Mouse (Mus musculus): ENCODE measurements around the gene Hmmr. TPM values are rescaled to one million over a fixed set of nuclear protein-coding genes. Genes with fewer than 3 reads are reported as not detected.

Hmmr gene
- 65.0 and 82.1 TPM in 2 replicates for polyA plus RNA-seq (2015; fragmentation: Nextera tagmentation; extraction: Ambion mirVana)

DNA sequence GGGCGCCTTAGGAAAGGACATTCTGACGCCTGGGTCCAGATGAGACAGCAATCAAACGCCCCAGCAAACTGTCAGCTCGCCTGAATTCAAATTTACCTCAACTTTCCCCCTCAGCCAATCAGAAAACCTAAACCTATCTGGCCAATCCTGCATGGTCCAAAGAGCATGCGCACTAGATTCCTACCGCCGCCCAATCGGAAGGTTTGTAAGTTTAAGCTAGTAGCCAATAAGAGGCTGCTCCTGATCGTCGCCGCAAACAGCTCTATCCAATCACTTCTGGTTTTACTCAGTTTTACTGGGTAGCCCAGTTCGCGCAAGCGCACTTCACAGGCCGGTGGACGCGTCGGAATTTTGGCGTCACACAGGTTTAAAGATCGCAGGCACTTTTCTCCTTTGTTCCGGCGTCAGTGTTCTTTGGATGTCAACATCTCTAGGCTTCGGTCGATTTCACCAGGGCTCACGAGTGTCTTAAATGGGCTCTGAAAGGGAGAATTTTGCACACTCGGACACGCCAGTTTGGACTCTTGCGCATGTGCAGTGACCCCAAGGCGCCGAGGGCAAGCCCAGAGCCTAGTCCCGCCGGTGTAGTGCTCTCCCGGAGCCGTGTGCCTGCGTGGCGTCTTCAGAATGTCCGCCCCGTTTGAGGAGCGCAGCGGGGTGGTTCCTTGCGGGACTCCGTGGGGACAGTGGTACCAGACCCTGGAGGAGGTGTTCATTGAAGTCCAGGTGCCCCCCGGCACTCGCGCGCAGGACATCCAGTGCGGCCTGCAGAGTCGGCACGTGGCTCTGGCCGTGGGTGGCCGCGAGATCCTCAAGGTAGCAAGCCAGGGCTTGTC, at the start of gene Hmmr, which contains the start of gene Nudcd2:
Gene Hmmr, minus strand, starts transcription at position 84 of the 836 bp plus-strand sequence.
Gene Nudcd2, plus strand, starts transcription at position 329 of the 836 bp plus-strand sequence.
- WGBS (ENCODE audit: insufficient replicate concordance) = under 1% methylated on average over 52 of the region's 52 CpGs
- Histone ChIP-seq H3K9me3 (replicated peaks) (no peaks in the 10 kb centered on the region), H3K27me3 (no peaks in the 10 kb centered on the region), H3K4me1 (replicated peaks) (peaks cover 38% of the 10 kb centered on the region), H3K27ac (peak within 1 kb of the TSS; percentile 86), H3K4me3 (replicated peaks) (peak within 1 kb of the TSS; percentile 86), H3K9ac (peak within 1 kb of the TSS; percentile 94), H3K36me3 (peaks cover 48% of the 10 kb centered on the region), H3K4me2 (peak within 1 kb of the TSS; percentile 87)
- peak; percentile 94 for DNase-seq
- ATAC-seq (ENCODE audit: low read depth) = peak; percentile 97

DNA sequence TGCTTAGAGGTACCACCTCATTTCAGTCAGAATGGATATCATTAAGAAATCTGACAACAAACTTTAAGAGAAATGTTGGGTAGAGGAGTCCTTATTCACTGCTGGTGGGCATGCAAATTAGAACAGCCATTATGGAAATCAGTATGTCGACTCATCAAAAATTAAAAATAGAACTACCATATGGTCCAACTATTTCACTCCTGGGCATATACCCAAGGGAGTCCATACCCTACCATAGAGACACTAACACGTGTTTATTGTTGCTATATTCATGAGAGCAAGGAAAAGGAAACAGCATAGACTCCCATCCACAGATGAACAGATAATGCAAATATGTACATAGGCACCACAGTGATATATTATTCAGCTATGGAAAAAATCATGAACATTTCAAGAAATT, 48.6 kb upstream of the Hmmr start:
- H3K9me3 ChIP-seq (replicated peaks) = no peaks in the 10 kb centered on the region
- H3K4me2 ChIP-seq = no peak overlapping the region
- no peaks in the 10 kb centered on the region for H3K4me1 ChIP-seq (replicated peaks)
- H3K27ac ChIP-seq = no peak overlapping the region
- no peak for DNase-seq
- no peak overlapping the region for H3K9ac ChIP-seq
- WGBS (ENCODE audit: insufficient replicate concordance) = 56% methylated on average over 2 of the region's 2 CpGs
- no peak overlapping the region for H3K4me3 ChIP-seq (replicated peaks)
- no peak for ATAC-seq (ENCODE audit: low read depth)
- no peaks in the 10 kb centered on the region for H3K27me3 ChIP-seq
- no peaks in the 10 kb centered on the region for H3K36me3 ChIP-seq

- no peaks in the 10 kb centered on the region for H3K27me3 ChIP-seq
- no peak overlapping the region for H3K4me3 ChIP-seq (replicated peaks)
- 46% methylated on average over 12 of the region's 12 CpGs for WGBS (ENCODE audit: insufficient replicate concordance)
- H3K9me3 ChIP-seq (replicated peaks) = no peaks in the 10 kb centered on the region
- DNase-seq (no peak), ATAC-seq (ENCODE audit: low read depth) (no peak)
- H3K9ac ChIP-seq = no peak overlapping the region
- H3K4me1 ChIP-seq (replicated peaks) = no peaks in the 10 kb centered on the region
- H3K4me2 ChIP-seq = no peak overlapping the region
- no peak overlapping the region for H3K27ac ChIP-seq
- H3K36me3 ChIP-seq = no peaks in the 10 kb centered on the region
Measured at GRCm38 (mm10) chr11:40775315-40776269, 42.4 kb upstream of the Hmmr start.

DNA sequence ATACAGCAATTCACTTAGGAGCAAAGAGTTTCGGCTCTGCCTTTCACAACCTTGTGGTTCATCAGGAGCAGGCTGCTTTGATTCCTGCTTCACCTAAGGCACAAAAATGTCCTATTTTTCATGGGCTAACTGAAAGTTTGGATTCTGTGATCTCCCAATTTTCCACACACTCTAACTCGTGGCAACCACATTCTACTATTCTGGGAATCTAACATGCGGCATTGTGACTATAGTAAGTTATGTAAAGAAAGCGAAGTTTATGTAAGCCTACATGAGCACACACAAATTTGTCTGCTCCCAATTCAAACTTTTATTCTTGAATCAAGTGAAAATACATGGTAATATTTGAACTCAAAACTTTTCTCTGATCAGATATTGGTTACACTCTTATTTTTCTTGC, 31.5 kb upstream of the Hmmr start:
- DNase-seq (no peak), ATAC-seq (ENCODE audit: low read depth) (no peak)
- no peaks in the 10 kb centered on the region for H3K36me3 ChIP-seq
- no peaks in the 10 kb centered on the region for H3K4me1 ChIP-seq (replicated peaks)
- no peaks in the 10 kb centered on the region for H3K27me3 ChIP-seq
- no peak overlapping the region for H3K4me3 ChIP-seq (replicated peaks)
- H3K9ac ChIP-seq = no peak overlapping the region
- H3K9me3 ChIP-seq (replicated peaks) = no peaks in the 10 kb centered on the region
- no peak overlapping the region for H3K4me2 ChIP-seq
- WGBS (ENCODE audit: insufficient replicate concordance) = 60% methylated on average over 4 of the region's 4 CpGs
- H3K27ac ChIP-seq = no peak overlapping the region

GRCm38 (mm10) chr11:40763395-40763794, 30.2 kb upstream of the Hmmr start:
- WGBS (ENCODE audit: insufficient replicate concordance) = 21% methylated on average over 2 of the region's 2 CpGs
- H3K9me3 ChIP-seq (replicated peaks) = no peaks in the 10 kb centered on the region
- no peak overlapping the region for H3K4me3 ChIP-seq (replicated peaks)
- no peak overlapping the region for H3K9ac ChIP-seq
- no peak overlapping the region for H3K4me2 ChIP-seq
- DNase-seq (no peak), ATAC-seq (ENCODE audit: low read depth) (0 out of 2 replicates have a peak, but pooled peaks have one; percentile 36)
- no peaks in the 10 kb centered on the region for H3K4me1 ChIP-seq (replicated peaks)
- H3K27ac ChIP-seq = no peak overlapping the region
- no peaks in the 10 kb centered on the region for H3K36me3 ChIP-seq
- no peaks in the 10 kb centered on the region for H3K27me3 ChIP-seq

DNA sequence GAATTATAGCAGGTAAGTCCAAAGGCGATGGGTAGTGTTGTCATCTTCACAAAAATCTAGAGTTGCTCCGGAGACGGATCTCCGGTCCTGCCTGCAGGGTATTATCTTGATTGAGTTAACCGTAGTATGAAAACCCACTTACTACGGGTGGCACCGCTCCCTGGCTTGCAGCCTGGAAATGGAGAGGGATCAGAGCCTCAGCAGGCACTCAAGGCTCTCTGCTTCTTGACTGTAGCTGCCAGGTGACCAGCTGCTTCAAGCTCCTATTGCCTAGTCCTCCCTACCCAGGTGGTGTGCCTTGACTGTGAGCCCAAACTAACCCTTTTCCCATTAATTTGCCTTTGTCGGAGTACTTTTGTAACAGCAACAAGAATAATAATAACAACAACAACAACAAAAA, 26.7 kb upstream of the Hmmr start:
- no peak for ATAC-seq (ENCODE audit: low read depth)
- Histone ChIP-seq H3K4me3 (replicated peaks) (no peak overlapping the region), H3K27ac (no peak overlapping the region), H3K9ac (no peak overlapping the region), H3K9me3 (replicated peaks) (no peaks in the 10 kb centered on the region), H3K4me1 (replicated peaks) (peaks cover 8% of the 10 kb centered on the region), H3K4me2 (no peak overlapping the region), H3K27me3 (no peaks in the 10 kb centered on the region), H3K36me3 (no peaks in the 10 kb centered on the region)
- 75% methylated on average over 8 of the region's 8 CpGs for WGBS (ENCODE audit: insufficient replicate concordance)
- no peak for DNase-seq

- ATAC-seq (ENCODE audit: low read depth) = no peak
- Histone ChIP-seq H3K27ac (no peak overlapping the region), H3K4me3 (replicated peaks) (peak overlapping the region; percentile 86; the same call in 1 of the 2 replicates), H3K4me2 (peak overlapping the region; percentile 90), H3K9ac (peak overlapping the region; percentile 49; the same call in 1 of the 2 replicates), H3K36me3 (peaks cover 10% of the 10 kb centered on the region; the same call in 1 of the 2 replicates), H3K27me3 (no peaks in the 10 kb centered on the region), H3K9me3 (replicated peaks) (no peaks in the 10 kb centered on the region), H3K4me1 (replicated peaks) (peaks cover 21% of the 10 kb centered on the region)
- 85% methylated on average over 8 of the region's 8 CpGs for WGBS (ENCODE audit: insufficient replicate concordance)
- DNase-seq = no peak
Measured at GRCm38 (mm10) chr11:40755968-40756367, 22.7 kb upstream of the Hmmr start.

DNA sequence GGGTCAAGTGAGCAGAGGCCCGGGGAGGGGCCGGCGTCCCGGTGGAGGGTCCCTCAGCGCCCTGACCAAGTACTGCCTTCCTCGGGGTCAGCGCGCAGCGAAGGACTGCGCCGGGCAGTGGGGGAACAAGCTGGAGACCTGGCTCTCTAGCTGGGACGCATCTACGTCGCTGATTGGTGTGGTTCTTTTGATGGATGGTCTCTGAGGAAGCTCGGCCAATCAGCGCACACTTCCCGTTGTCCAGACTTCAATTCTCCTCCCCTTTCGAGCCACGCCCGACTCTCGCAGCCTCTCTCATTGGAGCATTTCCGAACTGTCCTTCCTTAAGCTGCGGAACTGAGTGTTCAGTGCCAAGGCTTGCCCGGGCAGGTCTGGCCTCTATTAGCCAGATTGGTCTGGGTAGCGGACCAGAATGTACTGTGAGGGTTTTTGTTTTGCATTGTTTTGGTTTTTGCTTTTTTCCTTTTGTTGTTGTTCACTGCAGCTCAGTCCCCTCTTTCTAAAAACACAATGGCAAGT, 21.9 kb upstream of the Hmmr start, which contains the start of gene Ccng1:
Gene Ccng1, minus strand, starts transcription at position 203 of the 519 bp plus-strand sequence.
- peak; percentile 90 for DNase-seq
- peak; percentile 99 for ATAC-seq (ENCODE audit: low read depth)
- WGBS (ENCODE audit: insufficient replicate concordance) = under 1% methylated on average over 25 of the region's 25 CpGs

GRCm38 (mm10) chr11:40754664-40755107, 21.5 kb upstream of the Hmmr start:
- Histone ChIP-seq H3K27ac (peak overlapping the region; percentile 81), H3K4me2 (peak overlapping the region; percentile 90), H3K9ac (peak overlapping the region; percentile 91), H3K4me3 (replicated peaks) (peak overlapping the region; percentile 86), H3K27me3 (no peaks in the 10 kb centered on the region), H3K4me1 (replicated peaks) (peaks cover 21% of the 10 kb centered on the region), H3K36me3 (peaks cover 13% of the 10 kb centered on the region; the same call in 1 of the 2 replicates), H3K9me3 (replicated peaks) (no peaks in the 10 kb centered on the region)
- 3% methylated on average over 19 of the region's 19 CpGs for WGBS (ENCODE audit: insufficient replicate concordance)
- DNase-seq (no peak), ATAC-seq (ENCODE audit: low read depth) (peak; percentile 72)

More for the DNA sequence above, 21.9 kb upstream of the Hmmr start, which contains the start of gene Ccng1:
- H3K27me3 ChIP-seq = no peaks in the 10 kb centered on the region
- peaks cover 21% of the 10 kb centered on the region for H3K4me1 ChIP-seq (replicated peaks)
- peaks cover 10% of the 10 kb centered on the region; the same call in 1 of the 2 replicates for H3K36me3 ChIP-seq
- H3K9ac ChIP-seq = peak within 1 kb of the TSS; percentile 91
- H3K4me2 ChIP-seq = peak within 1 kb of the TSS; percentile 90
- H3K27ac ChIP-seq = peak within 1 kb of the TSS; percentile 81
- H3K4me3 ChIP-seq (replicated peaks) = peak within 1 kb of the TSS; percentile 86
- no peaks in the 10 kb centered on the region for H3K9me3 ChIP-seq (replicated peaks)

GRCm38 (mm10) chr11:40753836-40754235, 20.6 kb upstream of the Hmmr start:
- Histone ChIP-seq H3K4me2 (peak overlapping the region; percentile 90), H3K4me1 (replicated peaks) (peaks cover 21% of the 10 kb centered on the region), H3K27me3 (no peaks in the 10 kb centered on the region), H3K4me3 (replicated peaks) (peak overlapping the region; percentile 86), H3K27ac (no peak overlapping the region), H3K36me3 (peaks cover 16% of the 10 kb centered on the region), H3K9me3 (replicated peaks) (no peaks in the 10 kb centered on the region), H3K9ac (0 out of 2 replicates have a peak overlapping the region, but pooled peaks have one; percentile 31)
- ATAC-seq (ENCODE audit: low read depth) (no peak), DNase-seq (no peak)
- WGBS (ENCODE audit: insufficient replicate concordance) = 71% methylated on average over 6 of the region's 6 CpGs
